Mouse (Mus musculus): ENCODE measurements around the gene Olfr450. TPM values are rescaled to one million over a fixed set of nuclear protein-coding genes. Genes with fewer than 3 reads are reported as not detected.

The Olfr450 gene
- 0.05 TPM in 1 of 2 replicates, not detected in the other for polyA plus RNA-seq (2012)

DNA sequence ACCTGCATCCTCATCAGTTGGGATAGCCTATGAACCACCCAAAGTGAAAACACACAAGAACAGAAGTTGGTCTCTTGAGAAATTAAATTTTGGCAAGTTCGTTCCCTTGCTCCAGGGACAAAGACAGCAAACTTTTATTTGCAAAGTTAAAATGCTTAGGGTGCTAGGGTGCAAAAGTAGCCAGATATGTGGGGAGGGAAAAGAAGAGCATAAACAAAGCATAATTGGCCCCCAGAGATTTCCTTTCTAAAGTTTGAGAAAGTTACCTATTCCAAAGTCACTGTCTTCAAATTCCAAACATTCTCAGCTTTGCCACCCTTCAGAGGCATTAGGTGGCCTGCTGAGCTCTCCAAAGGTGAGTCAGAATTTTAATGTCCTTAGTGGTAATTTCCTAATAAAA, at the start of gene Olfr450:
TSS of gene Olfr450 (plus strand) at position 301 of the 400 bp plus-strand sequence.
- TF ChIP-seq GATA1 (IDR thresholded peaks at IDR 0.05; ENCODE audit: low read length) (no peak), TAL1 (IDR thresholded peaks at IDR 0.05; ENCODE audit: low read length) (no peak)
- Histone ChIP-seq H3K9me3 (ENCODE audit: control insufficient read depth, low read length) (no peaks in the 10 kb centered on the region), H3K4me1 (ENCODE audit: control insufficient read depth) (no peaks in the 10 kb centered on the region), H3K4me3 (replicated peaks) (no peak within 1 kb of the TSS), H3K36me3 (ENCODE audit: control insufficient read depth) (no peaks in the 10 kb centered on the region), H3K27me3 (ENCODE audit: control insufficient read depth) (no peaks in the 10 kb centered on the region)

DNA sequence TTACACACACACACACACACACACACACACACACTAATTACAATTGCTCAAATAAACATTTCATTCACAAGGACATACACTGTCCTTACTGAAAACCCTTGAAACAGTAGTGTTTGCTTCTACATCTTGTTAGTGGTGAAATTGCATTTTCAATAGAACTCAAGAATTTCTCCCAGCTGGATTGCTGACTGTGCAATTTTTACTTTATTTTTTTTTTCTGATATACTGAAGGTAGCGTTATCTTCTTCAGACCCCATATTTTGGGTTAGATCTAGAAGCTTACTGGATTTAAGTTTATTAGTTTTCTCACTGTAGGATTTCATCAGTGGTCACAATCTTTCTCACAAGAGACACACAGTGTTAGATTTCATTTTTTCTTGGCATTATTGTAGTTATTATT, 34.7 kb upstream of the Olfr450 start:
- Histone ChIP-seq H3K4me3 (replicated peaks) (no peak overlapping the region), H3K36me3 (ENCODE audit: control insufficient read depth) (no peaks in the 10 kb centered on the region), H3K9me3 (ENCODE audit: control insufficient read depth, low read length) (peaks cover 4% of the 10 kb centered on the region; the same call in 1 of the 2 replicates), H3K4me1 (ENCODE audit: control insufficient read depth) (no peaks in the 10 kb centered on the region), H3K27me3 (ENCODE audit: control insufficient read depth) (no peaks in the 10 kb centered on the region)
- TF ChIP-seq TAL1 (IDR thresholded peaks at IDR 0.05; ENCODE audit: low read length): no peak
- no peak for TF ChIP-seq GATA1 (IDR thresholded peaks at IDR 0.05; ENCODE audit: low read length)

DNA sequence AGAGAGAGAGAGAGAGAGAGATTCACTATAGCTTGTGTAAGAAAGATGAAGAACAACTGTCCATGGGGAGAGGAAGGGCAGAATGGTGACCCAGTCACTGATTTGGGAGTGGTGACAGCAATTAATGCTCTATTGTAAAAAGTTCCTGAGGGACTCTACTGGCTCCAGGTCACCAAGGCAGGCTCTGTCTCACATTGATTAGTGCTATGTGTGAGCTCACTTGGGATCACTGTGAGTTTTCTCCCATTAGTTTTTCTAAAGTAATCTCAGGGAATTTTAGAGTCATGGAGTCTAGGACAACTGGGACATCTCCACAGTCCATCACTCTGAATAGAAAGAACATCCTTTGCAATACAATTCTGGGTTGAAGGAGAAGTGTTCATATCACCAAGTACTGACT, 26.9 kb upstream of the Olfr450 start, which contains the start of gene Olfr452:
TSS of gene Olfr452 (plus strand) at position 301 of the 400 bp plus-strand sequence.
- Histone ChIP-seq H3K27me3 (ENCODE audit: control insufficient read depth) (no peaks in the 10 kb centered on the region), H3K9me3 (ENCODE audit: control insufficient read depth, low read length) (peaks cover 3% of the 10 kb centered on the region; the same call in 1 of the 2 replicates), H3K4me3 (replicated peaks) (no peak within 1 kb of the TSS), H3K4me1 (ENCODE audit: control insufficient read depth) (no peaks in the 10 kb centered on the region), H3K36me3 (ENCODE audit: control insufficient read depth) (no peaks in the 10 kb centered on the region)
- TF ChIP-seq TAL1 (IDR thresholded peaks at IDR 0.05; ENCODE audit: low read length): no peak
- TF ChIP-seq GATA1 (IDR thresholded peaks at IDR 0.05; ENCODE audit: low read length): no peak

DNA sequence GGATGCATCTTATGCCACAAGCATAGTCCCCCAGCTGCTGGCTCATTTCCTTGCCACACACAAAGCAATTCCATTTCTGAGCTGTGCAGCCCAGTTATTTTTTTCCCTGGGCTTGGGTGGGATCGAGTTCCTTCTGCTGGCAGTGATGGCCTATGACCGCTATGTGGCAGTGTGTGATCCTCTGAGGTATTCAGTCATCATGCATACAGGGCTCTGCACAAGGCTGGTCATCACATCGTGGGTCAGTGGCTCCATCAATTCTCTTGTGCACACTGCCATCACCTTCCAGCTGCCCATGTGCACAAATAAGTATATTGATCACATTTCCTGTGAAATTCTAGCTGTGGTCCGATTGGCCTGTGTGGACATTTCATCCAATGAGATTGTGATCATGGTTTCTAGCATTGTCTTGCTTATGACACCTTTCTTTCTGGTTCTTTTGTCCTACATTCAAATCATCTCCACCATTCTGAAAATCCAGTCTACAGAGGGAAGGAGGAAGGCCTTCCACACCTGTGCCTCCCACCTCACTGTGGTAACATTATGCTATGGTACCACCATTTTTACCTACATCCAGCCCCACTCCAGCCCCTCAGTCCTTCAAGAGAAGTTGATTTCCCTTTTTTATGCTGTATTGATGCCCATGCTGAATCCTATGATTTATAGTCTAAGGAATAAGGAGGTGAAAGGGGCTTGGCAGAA, 21.3 kb upstream of the Olfr450 start:
- no peaks in the 10 kb centered on the region for H3K9me3 ChIP-seq (ENCODE audit: control insufficient read depth, low read length)
- H3K27me3 ChIP-seq (ENCODE audit: control insufficient read depth): no peaks in the 10 kb centered on the region
- H3K4me1 ChIP-seq (ENCODE audit: control insufficient read depth): no peaks in the 10 kb centered on the region
- no peak overlapping the region for H3K4me3 ChIP-seq (replicated peaks)
- no peaks in the 10 kb centered on the region for H3K36me3 ChIP-seq (ENCODE audit: control insufficient read depth)
- no peak for TF ChIP-seq GATA1 (IDR thresholded peaks at IDR 0.05; ENCODE audit: low read length)
- no peak for TF ChIP-seq TAL1 (IDR thresholded peaks at IDR 0.05; ENCODE audit: low read length)

DNA sequence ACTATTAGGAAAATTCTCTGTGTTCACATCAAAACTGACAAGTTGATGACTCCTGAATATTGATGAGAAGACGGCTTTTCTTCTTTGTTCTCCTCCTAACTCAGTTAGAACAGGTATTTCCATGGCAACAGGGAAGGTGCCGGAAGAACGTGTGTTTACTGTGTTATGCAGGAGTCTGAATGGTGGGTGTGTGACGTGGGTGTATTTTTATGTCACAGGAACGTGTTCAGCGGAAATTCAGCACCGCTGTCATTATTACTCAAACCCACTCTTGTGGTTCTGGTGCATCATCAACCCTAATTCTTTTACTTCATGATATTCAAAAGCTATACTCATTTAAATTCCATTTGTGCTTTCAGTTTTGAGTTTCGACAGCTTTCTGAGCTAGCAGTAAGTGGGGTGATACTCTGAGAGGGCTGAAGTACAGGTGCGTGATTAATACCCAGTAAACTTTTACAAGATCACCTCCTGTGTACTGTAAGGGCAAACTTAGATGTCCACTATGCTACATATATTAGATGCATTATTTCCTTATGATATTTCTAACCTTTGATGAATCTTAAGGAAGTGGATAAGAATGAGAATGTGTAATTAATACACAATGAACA, 20.7 kb upstream of the Olfr450 start:
- Histone ChIP-seq H3K4me3 (replicated peaks) (no peak overlapping the region), H3K36me3 (ENCODE audit: control insufficient read depth) (no peaks in the 10 kb centered on the region)
- no peak for TF ChIP-seq GATA1 (IDR thresholded peaks at IDR 0.05; ENCODE audit: low read length)

DNA sequence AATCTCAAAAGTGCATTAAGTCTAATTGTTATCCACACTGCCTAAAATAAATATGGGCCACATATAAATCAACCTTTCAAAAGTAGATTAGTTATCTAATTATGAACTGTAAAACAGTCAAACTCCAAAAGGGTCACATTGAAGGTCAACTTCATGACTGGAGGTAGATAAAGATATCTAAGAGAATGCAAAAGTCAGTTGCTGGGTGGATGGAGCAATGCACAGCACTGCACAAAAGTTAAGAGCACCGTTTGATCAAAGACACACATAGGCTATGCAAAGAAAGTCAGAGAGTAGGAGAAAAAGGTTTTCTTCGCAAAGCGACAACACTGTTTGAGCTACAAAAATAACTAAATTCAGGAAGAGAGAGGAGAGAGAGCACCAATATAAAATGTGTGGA, 16.8 kb upstream of the Olfr450 start:
- H3K4me3 ChIP-seq (replicated peaks): no peak overlapping the region
- H3K27me3 ChIP-seq (ENCODE audit: control insufficient read depth): no peaks in the 10 kb centered on the region
- no peaks in the 10 kb centered on the region for H3K36me3 ChIP-seq (ENCODE audit: control insufficient read depth)
- H3K9me3 ChIP-seq (ENCODE audit: control insufficient read depth, low read length): peaks cover 3% of the 10 kb centered on the region; the same call in 1 of the 2 replicates
- no peaks in the 10 kb centered on the region for H3K4me1 ChIP-seq (ENCODE audit: control insufficient read depth)
- no peak for TF ChIP-seq TAL1 (IDR thresholded peaks at IDR 0.05; ENCODE audit: low read length)
- TF ChIP-seq GATA1 (IDR thresholded peaks at IDR 0.05; ENCODE audit: low read length): no peak

More for the DNA sequence above, 20.7 kb upstream of the Olfr450 start:
- Histone ChIP-seq H3K4me1 (ENCODE audit: control insufficient read depth) (no peaks in the 10 kb centered on the region), H3K9me3 (ENCODE audit: control insufficient read depth, low read length) (0 out of 2 replicates have a peak, but pooled peaks cover under 1% of the 10 kb centered on the region), H3K27me3 (ENCODE audit: control insufficient read depth) (no peaks in the 10 kb centered on the region)

DNA sequence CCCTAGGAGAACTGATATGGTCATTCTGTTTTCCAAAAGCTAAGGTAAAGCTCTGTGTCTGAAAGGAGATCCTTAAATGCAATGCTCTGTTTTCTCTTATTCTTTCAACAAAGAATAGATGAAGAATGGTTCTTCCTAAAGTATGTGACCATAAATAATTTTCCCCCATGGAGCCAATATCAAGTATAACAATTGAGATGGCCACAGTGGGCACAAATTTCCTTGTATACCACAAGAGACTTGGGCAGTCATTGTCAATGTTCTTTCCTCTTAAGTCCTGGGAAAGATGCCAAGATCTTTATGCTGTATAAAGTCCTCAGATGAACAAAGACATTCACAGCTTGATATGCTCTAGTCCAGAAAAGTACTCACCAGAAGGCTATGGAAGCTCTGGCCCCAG, 22.3 kb downstream of the Olfr450 start, which contains the start of gene Olfr449:
TSS of gene Olfr449 (plus strand) at position 301 of the 400 bp plus-strand sequence.
- Histone ChIP-seq H3K4me1 (ENCODE audit: control insufficient read depth) (no peaks in the 10 kb centered on the region), H3K9me3 (ENCODE audit: control insufficient read depth, low read length) (peaks cover 4% of the 10 kb centered on the region), H3K36me3 (ENCODE audit: control insufficient read depth) (no peaks in the 10 kb centered on the region), H3K4me3 (replicated peaks) (no peak within 1 kb of the TSS), H3K27me3 (ENCODE audit: control insufficient read depth) (no peaks in the 10 kb centered on the region)
- TF ChIP-seq GATA1 (IDR thresholded peaks at IDR 0.05; ENCODE audit: low read length) (no peak), TAL1 (IDR thresholded peaks at IDR 0.05; ENCODE audit: low read length) (no peak)

DNA sequence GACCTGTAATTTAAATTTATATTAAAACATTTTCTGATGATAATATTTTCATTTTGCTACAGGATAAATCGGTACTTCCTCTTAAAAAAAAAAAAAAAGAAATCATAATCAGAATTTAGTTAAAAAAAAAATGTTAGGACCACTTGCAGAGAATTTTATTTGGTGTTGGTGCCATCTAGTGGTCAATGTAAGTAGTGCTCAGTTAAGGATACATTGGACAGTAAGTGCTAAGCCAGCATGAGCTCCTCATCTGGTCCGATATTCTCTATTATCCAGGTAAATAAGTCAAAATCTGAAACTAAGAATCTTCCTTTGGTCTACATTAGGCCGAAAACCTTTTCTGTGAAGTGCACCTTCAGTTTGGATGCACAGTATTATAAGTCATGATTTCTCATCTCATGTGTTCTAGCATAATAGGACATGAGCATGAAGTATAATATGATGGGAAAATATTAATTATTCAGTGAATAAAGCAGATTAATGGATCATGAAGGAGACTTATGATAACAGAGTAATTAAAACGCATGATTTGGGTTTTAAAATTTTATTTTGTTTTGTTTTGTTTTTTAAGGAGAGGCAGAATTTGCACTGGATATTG, 48.6 kb downstream of the Olfr450 start:
- no peaks in the 10 kb centered on the region for H3K36me3 ChIP-seq (ENCODE audit: control insufficient read depth)
- no peaks in the 10 kb centered on the region for H3K4me1 ChIP-seq (ENCODE audit: control insufficient read depth)
- H3K27me3 ChIP-seq (ENCODE audit: control insufficient read depth): no peaks in the 10 kb centered on the region
- TF ChIP-seq TAL1 (IDR thresholded peaks at IDR 0.05; ENCODE audit: low read length): no peak
- TF ChIP-seq GATA1 (IDR thresholded peaks at IDR 0.05; ENCODE audit: low read length): no peak
- no peak overlapping the region for H3K4me3 ChIP-seq (replicated peaks)
- no peaks in the 10 kb centered on the region for H3K9me3 ChIP-seq (ENCODE audit: control insufficient read depth, low read length)

Other genes with a start within 250 kb of the Olfr450 start
- not detected in 2 replicates for gene Tcaf3, start 214.2 kb upstream of the Olfr450 start, polyA plus RNA-seq (2012)
- 0.09 TPM in 1 of 2 replicates, not detected in the other for gene Tcaf2, start 166.7 kb upstream of the Olfr450 start, polyA plus RNA-seq (2012)
- 0.01 TPM in 2 replicates for gene Tcaf1, start 101.9 kb upstream of the Olfr450 start, polyA plus RNA-seq (2012)
- gene Olfr453, start 72.6 kb upstream of the Olfr450 start, polyA plus RNA-seq (2012): not detected in 2 replicates
- gene Olfr38, start 55.5 kb upstream of the Olfr450 start, polyA plus RNA-seq (2012): not detected in 2 replicates
- gene Olfr452, start 26.8 kb upstream of the Olfr450 start, polyA plus RNA-seq (2012): not detected in 2 replicates
- not detected in 2 replicates for gene Olfr449, start 22.4 kb downstream of the Olfr450 start, polyA plus RNA-seq (2012)
- not detected in 2 replicates for gene Olfr448, start 78.5 kb downstream of the Olfr450 start, polyA plus RNA-seq (2012)
- 0.01 TPM in 1 of 2 replicates, not detected in the other for gene Olfr447, start 96.9 kb downstream of the Olfr450 start, polyA plus RNA-seq (2012)
- gene Olfr446, start 109.4 kb downstream of the Olfr450 start, polyA plus RNA-seq (2012): not detected in 2 replicates
- gene Olfr444, start 137.1 kb downstream of the Olfr450 start, polyA plus RNA-seq (2012): not detected in 2 replicates

All from erythroblast, embryonic 14.5 days (primary cell).